Mouse (Mus musculus) lung, adult 2 months (tissue): Measurements from ENCODE around the gene Zcwpw1.
"Not testable (repeated sequence)": the region's sequence is repeated elsewhere in the genome, so short reads cannot be mapped to it uniquely, and the experiment has no call there.

Experiments
- CTCF ChIP-seq: fragments of 200-500 bp; IDR thresholded peaks from 2 replicates; pipeline ENCODE4 v1.5.1; 2011; ENCODE audit warnings: mild to moderate bottlenecking, low read length, control low read depth; ENCODE audit not compliant: insufficient read depth
- POLR2A ChIP-seq: fragments of 200-500 bp; IDR thresholded peaks from 2 replicates; pipeline ENCODE4 v1.6.1; 2011; ENCODE audit warnings: low read depth, mild to moderate bottlenecking, control low read depth, low read length, borderline replicate concordance; ENCODE audit errors: extremely low read depth

- not testable (repeated sequence) for TF ChIP-seq POLR2A, CTCF
Measured at GRCm38 (mm10) chr5:137837110-137837509, 49.5 kb downstream of the Zcwpw1 start.
